Mouse (Mus musculus) midbrain, embryonic 15.5 days (tissue): ENCODE measurements at regions not wholly inside any gene's neighbourhood (a gene's known extent, or its start where the extent isn't known, plus 50 kb on each side); places are given as distances from the start of the nearest gene placed in this dataset.
A peak's percentile ranks its signal among the peaks of the same experiment; 100 is the strongest.

Source experiments
- ATAC-seq: fragments of 200-750 bp; cut with Nextera tagmentation; replicated peaks from 2 replicates; pipeline ENCODE4 v1.8.0; 2017; ENCODE audit warnings: moderate TSS enrichment
- H3K27ac ChIP-seq: fragments of 300-500 bp; sonication (generic); 2 replicates; pipeline ENCODE4 v1.5.1; 2015; ENCODE audit warnings: mild to moderate bottlenecking, inconsistent platforms
- H3K27me3 ChIP-seq: fragments of 300-500 bp; sonication (generic); replicated peaks from 2 replicates; pipeline ENCODE4 v1.6.1; 2015; ENCODE audit warnings: inconsistent platforms
- H3K36me3 ChIP-seq: fragments of 300-500 bp; sonication (generic); replicated peaks from 2 replicates; pipeline ENCODE4 v1.6.1; 2015; ENCODE audit warnings: inconsistent platforms
- H3K4me1 ChIP-seq: fragments of 300-500 bp; sonication (generic); 2 replicates; pipeline ENCODE4 v1.6.1; 2015; ENCODE audit warnings: inconsistent platforms
- H3K4me2 ChIP-seq: fragments of 300-500 bp; sonication (generic); 2 replicates; pipeline ENCODE4 v1.6.1; 2015; ENCODE audit warnings: inconsistent platforms, mild to moderate bottlenecking, moderate library complexity
- H3K4me3 ChIP-seq: fragments of 300-500 bp; sonication (generic); 2 replicates; pipeline ENCODE4 v1.5.1; 2015; ENCODE audit warnings: mild to moderate bottlenecking, inconsistent platforms
- H3K9ac ChIP-seq: fragments of 300-500 bp; sonication (generic); 2 replicates; pipeline ENCODE4 v1.6.1; 2015; ENCODE audit warnings: mild to moderate bottlenecking, inconsistent platforms
- H3K9me3 ChIP-seq: fragments of 300-500 bp; sonication (generic); 2 replicates; pipeline ENCODE4 v1.6.1; 2016; ENCODE audit warnings: inconsistent platforms
- WGBS: fragments of 180-500 bp; shearing (Covaris S2); methylation state at CpG from one replicate; pipeline ENCODE4 v1.1.7; 2015; ENCODE audit warnings: mixed read lengths; 5-methylcytosine and 5-hydroxymethylcytosine counted together

GRCm38 (mm10) chr4:8949951-8950350, 711.1 kb upstream of the Car8 start:
- Histone ChIP-seq H3K4me1 (peaks cover 13% of the 10 kb centered on the region), H3K9me3 (no peaks in the 10 kb centered on the region), H3K27ac (no peak overlapping the region), H3K36me3 (no peaks in the 10 kb centered on the region), H3K4me2 (no peak overlapping the region), H3K4me3 (no peak overlapping the region), H3K9ac (no peak overlapping the region), H3K27me3 (no peaks in the 10 kb centered on the region)
- WGBS: 61% methylated on average over 4 of the region's 4 CpGs
- no peak for ATAC-seq

- no peak for ATAC-seq
- H3K9me3 ChIP-seq: no peaks in the 10 kb centered on the region
- WGBS: 63% methylated on average over 5 of the region's 5 CpGs
- no peaks in the 10 kb centered on the region for H3K36me3 ChIP-seq
- H3K4me1 ChIP-seq: peaks cover 9% of the 10 kb centered on the region
- H3K9ac ChIP-seq: no peak overlapping the region
- no peaks in the 10 kb centered on the region for H3K27me3 ChIP-seq
- no peak overlapping the region for H3K4me2 ChIP-seq
- no peak overlapping the region for H3K4me3 ChIP-seq
- H3K27ac ChIP-seq: no peak overlapping the region
Measured at GRCm38 (mm10) chr4:8949537-8949936, 710.7 kb upstream of the Car8 start.

GRCm38 (mm10) chr4:8945116-8945515, 706.3 kb upstream of the Car8 start:
- H3K4me3 ChIP-seq: no peak overlapping the region
- no peaks in the 10 kb centered on the region for H3K36me3 ChIP-seq
- H3K4me2 ChIP-seq: no peak overlapping the region
- H3K9me3 ChIP-seq: no peaks in the 10 kb centered on the region
- no peak overlapping the region for H3K9ac ChIP-seq
- no peak for ATAC-seq
- H3K4me1 ChIP-seq: no peaks in the 10 kb centered on the region
- H3K27me3 ChIP-seq: no peaks in the 10 kb centered on the region
- no peak overlapping the region for H3K27ac ChIP-seq
- WGBS: 96% methylated on average over 10 of the region's 10 CpGs

GRCm38 (mm10) chr4:8943080-8943479, 704.2 kb upstream of the Car8 start:
- 73% methylated on average over 5 of the region's 5 CpGs for WGBS
- Histone ChIP-seq H3K9ac (no peak overlapping the region), H3K36me3 (no peaks in the 10 kb centered on the region), H3K9me3 (no peaks in the 10 kb centered on the region), H3K27me3 (no peaks in the 10 kb centered on the region), H3K4me2 (no peak overlapping the region), H3K4me3 (no peak overlapping the region), H3K4me1 (peaks cover 4% of the 10 kb centered on the region; the same call in 1 of the 2 replicates), H3K27ac (no peak overlapping the region)
- ATAC-seq: no peak

- no peak for ATAC-seq
- peaks cover 4% of the 10 kb centered on the region; the same call in 1 of the 2 replicates for H3K4me1 ChIP-seq
- no peaks in the 10 kb centered on the region for H3K9me3 ChIP-seq
Measured at GRCm38 (mm10) chr4:8938948-8939411, 700.1 kb upstream of the Car8 start.

GRCm38 (mm10) chr4:8935899-8936298, 697.1 kb upstream of the Car8 start:
- Histone ChIP-seq H3K9me3 (no peaks in the 10 kb centered on the region), H3K4me2 (no peak overlapping the region), H3K27me3 (no peaks in the 10 kb centered on the region), H3K4me1 (peaks cover 4% of the 10 kb centered on the region; the same call in 1 of the 2 replicates), H3K36me3 (no peaks in the 10 kb centered on the region), H3K27ac (no peak overlapping the region), H3K4me3 (no peak overlapping the region), H3K9ac (no peak overlapping the region)
- ATAC-seq: no peak
- 62% methylated on average over 2 of the region's 2 CpGs for WGBS

More at GRCm38 (mm10) chr4:8938948-8939411, 700.1 kb upstream of the Car8 start:
- Histone ChIP-seq H3K4me2 (no peak overlapping the region), H3K36me3 (no peaks in the 10 kb centered on the region), H3K27me3 (no peaks in the 10 kb centered on the region), H3K4me3 (no peak overlapping the region), H3K9ac (no peak overlapping the region), H3K27ac (no peak overlapping the region)
- 77% methylated on average over 6 of the region's 6 CpGs for WGBS

GRCm38 (mm10) chr4:8934541-8934940, 695.7 kb upstream of the Car8 start:
- Histone ChIP-seq H3K27ac (no peak overlapping the region), H3K4me2 (no peak overlapping the region), H3K9me3 (no peaks in the 10 kb centered on the region), H3K36me3 (no peaks in the 10 kb centered on the region), H3K4me1 (peaks cover 4% of the 10 kb centered on the region; the same call in 1 of the 2 replicates), H3K4me3 (no peak overlapping the region), H3K27me3 (no peaks in the 10 kb centered on the region), H3K9ac (no peak overlapping the region)
- no peak for ATAC-seq
- 72% methylated on average over 1 of the region's 1 CpGs for WGBS

GRCm38 (mm10) chr4:8929346-8929745, 690.5 kb upstream of the Car8 start:
- no peak for ATAC-seq
- H3K4me1 ChIP-seq: peaks cover 7% of the 10 kb centered on the region; the same call in 1 of the 2 replicates
- 77% methylated on average over 4 of the region's 4 CpGs for WGBS
- no peak overlapping the region for H3K9ac ChIP-seq
- H3K4me2 ChIP-seq: no peak overlapping the region
- H3K27me3 ChIP-seq: no peaks in the 10 kb centered on the region
- no peak overlapping the region for H3K4me3 ChIP-seq
- H3K9me3 ChIP-seq: no peaks in the 10 kb centered on the region
- no peaks in the 10 kb centered on the region for H3K36me3 ChIP-seq
- no peak overlapping the region for H3K27ac ChIP-seq

- Histone ChIP-seq H3K9ac (no peak overlapping the region), H3K27ac (no peak overlapping the region), H3K9me3 (no peaks in the 10 kb centered on the region), H3K36me3 (no peaks in the 10 kb centered on the region), H3K4me1 (peaks cover 7% of the 10 kb centered on the region; the same call in 1 of the 2 replicates), H3K4me3 (no peak overlapping the region), H3K27me3 (no peaks in the 10 kb centered on the region), H3K4me2 (no peak overlapping the region)
- no peak for ATAC-seq
- 75% methylated on average over 17 of the region's 17 CpGs for WGBS
Measured at GRCm38 (mm10) chr4:8928551-8929305, 689.9 kb upstream of the Car8 start.

- WGBS: 32% methylated on average over 8 of the region's 8 CpGs
- Histone ChIP-seq H3K36me3 (no peaks in the 10 kb centered on the region), H3K27ac (no peak overlapping the region), H3K27me3 (no peaks in the 10 kb centered on the region), H3K4me2 (no peak overlapping the region), H3K4me3 (no peak overlapping the region), H3K9ac (no peak overlapping the region), H3K9me3 (no peaks in the 10 kb centered on the region), H3K4me1 (peaks cover 20% of the 10 kb centered on the region; the same call in 1 of the 2 replicates)
- no peak for ATAC-seq
Measured at GRCm38 (mm10) chr4:8927276-8927906, 688.5 kb upstream of the Car8 start.

GRCm38 (mm10) chr4:8926642-8927275, 687.9 kb upstream of the Car8 start:
- ATAC-seq: no peak
- H3K4me3 ChIP-seq: no peak overlapping the region
- no peak overlapping the region for H3K4me2 ChIP-seq
- H3K27me3 ChIP-seq: no peaks in the 10 kb centered on the region
- H3K27ac ChIP-seq: no peak overlapping the region
- WGBS: 45% methylated on average over 9 of the region's 9 CpGs
- no peak overlapping the region for H3K9ac ChIP-seq
- peaks cover 26% of the 10 kb centered on the region for H3K4me1 ChIP-seq
- H3K9me3 ChIP-seq: no peaks in the 10 kb centered on the region
- no peaks in the 10 kb centered on the region for H3K36me3 ChIP-seq

- Histone ChIP-seq H3K9me3 (no peaks in the 10 kb centered on the region), H3K27ac (peak overlapping the region; percentile 40; the same call in 1 of the 2 replicates), H3K4me3 (no peak overlapping the region), H3K27me3 (no peaks in the 10 kb centered on the region), H3K36me3 (no peaks in the 10 kb centered on the region), H3K9ac (no peak overlapping the region), H3K4me1 (peaks cover 44% of the 10 kb centered on the region), H3K4me2 (no peak overlapping the region)
- 29% methylated on average over 8 of the region's 8 CpGs for WGBS
- ATAC-seq: peak; percentile 54
Measured at GRCm38 (mm10) chr4:8922695-8923363, 684.0 kb upstream of the Car8 start.
